Mouse (Mus musculus) monocyte, adult 5-6 weeks (primary cell): ENCODE data around the gene Tbc1d16. TPM values are rescaled to one million over a fixed set of nuclear protein-coding genes. Genes with fewer than 3 reads are reported as not detected.
"Not testable (repeated sequence)": the region's sequence is repeated elsewhere in the genome, so short reads cannot be mapped to it uniquely, and the experiment has no call there.

Experiments used
- ATAC-seq: fragments of 153-309, 156-312 bp; replicated peaks from 2 replicates; pipeline ENCODE4 v1.8.0; 2017; ENCODE audit warnings: mild to moderate bottlenecking; ENCODE audit not compliant: low TSS enrichment, insufficient number of reproducible peaks, severe bottlenecking, poor library complexity, low FRiP score
- total RNA-seq: library from RNA; stranded (forward); fragments of 200-1000, 200-491, 200-594 nt; gene quantifications from 3 replicates; pipeline ENCODE4 v1.2.3, GENCODE M21; 2017

Gene Tbc1d16
- total RNA-seq, 1 experiment from 2014 or later = 0.86 TPM

- ATAC-seq = no peak
Measured at GRCm38 (mm10) chr11:119108573-119109263, 119.6 kb downstream of the Tbc1d16 start.

DNA sequence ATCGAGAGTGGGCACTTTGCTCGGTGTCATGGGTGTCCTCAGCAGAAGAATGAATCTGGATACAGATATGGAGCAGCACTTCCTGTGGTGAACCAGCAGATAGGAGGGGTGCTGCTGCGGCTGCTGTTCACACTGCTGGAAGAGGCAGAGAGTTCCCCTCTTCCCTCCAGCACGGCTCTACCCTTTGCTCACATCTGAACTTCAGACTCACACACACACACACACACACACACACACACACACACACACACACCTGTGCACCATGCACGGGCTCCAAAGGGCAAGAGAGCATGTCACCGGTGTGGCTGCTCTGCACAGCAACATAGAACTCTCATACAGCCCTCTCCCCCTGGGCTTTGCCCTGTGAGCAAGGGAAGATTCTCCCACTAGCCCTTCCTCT is 122.0 kb downstream of the Tbc1d16 start:
- ATAC-seq = no peak

DNA sequence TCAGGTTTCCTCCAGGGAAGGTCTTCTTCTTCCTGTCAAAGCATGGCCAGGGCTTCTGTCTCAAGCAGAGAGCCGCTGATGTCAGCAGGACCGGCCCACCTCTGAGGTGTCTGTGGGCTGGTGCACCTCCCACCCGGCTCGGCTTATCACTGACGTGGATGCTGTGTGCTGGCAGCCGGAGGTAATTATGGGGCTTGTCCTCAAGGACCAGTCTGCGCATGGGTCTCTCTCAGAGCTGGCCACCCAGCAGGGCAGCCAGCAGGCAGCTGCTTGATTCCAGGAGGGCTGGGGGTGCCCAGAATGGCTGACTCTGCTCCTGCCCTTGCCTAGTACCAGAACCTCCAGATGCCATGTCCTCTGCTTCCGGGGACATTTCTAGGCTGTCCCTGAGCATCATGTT is 122.6 kb downstream of the Tbc1d16 start:
- ATAC-seq = no peak

GRCm38 (mm10) chr11:119105071-119105609 is 123.2 kb downstream of the Tbc1d16 start:
- no peak for ATAC-seq

DNA sequence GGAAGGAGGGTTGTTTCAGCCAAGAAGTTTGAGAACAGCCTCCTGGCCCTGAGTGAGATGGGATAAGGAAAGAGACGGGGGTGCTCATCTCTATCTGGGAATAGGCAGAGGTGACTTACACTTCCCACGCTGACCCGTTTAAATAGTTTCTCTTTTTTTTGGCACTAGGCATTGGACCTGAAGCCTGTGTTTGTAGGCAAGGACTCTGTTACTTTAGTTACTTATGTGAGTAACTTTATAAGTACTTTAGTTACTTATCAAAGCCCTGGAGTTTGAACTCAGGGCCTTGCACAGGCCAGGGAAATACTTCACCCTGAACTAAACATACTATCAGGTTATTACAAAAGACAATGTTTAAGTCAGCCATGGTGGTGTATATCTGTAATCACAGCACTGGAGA is 124.3 kb downstream of the Tbc1d16 start:
- ATAC-seq = no peak

GRCm38 (mm10) chr11:119100355-119100754 is 127.9 kb downstream of the Tbc1d16 start:
- ATAC-seq = not testable (repeated sequence)

- no peak for ATAC-seq
Measured at GRCm38 (mm10) chr11:119098202-119098601, 130.1 kb downstream of the Tbc1d16 start.

DNA sequence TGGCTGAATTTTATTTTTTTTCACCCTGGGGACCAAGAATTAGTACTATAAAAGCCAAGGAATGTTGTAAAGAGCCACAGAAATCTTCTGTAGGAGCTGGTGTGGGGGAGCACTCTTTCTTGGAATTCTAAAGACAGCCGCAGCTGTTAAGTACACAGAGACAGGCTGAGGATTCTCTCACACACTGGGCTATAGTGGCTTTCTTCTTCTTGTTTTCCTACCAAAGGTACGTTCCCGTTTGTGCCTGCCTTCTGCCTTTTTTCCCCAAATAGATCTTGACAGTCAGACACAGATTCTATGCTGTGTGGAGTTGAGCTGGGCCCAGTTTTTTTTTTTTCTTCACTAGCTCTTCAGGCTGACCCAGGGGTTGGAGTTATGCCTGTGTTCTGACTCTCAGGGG is 132.9 kb downstream of the Tbc1d16 start:
- ATAC-seq = no peak

GRCm38 (mm10) chr11:119093322-119093721 is 135.0 kb downstream of the Tbc1d16 start:
- ATAC-seq = no peak

Other genes starting within 250 kb of the Tbc1d16 start
- gene Enpp7, start 240.3 kb downstream of the Tbc1d16 start, total RNA-seq = not detected in 3 replicates
- 0.75 to 2.7 TPM (median 2.2 TPM) in 3 replicates for gene Cbx2, start 205.5 kb downstream of the Tbc1d16 start, total RNA-seq
- gene Cbx8, start 187.5 kb downstream of the Tbc1d16 start, total RNA-seq = 2.7 to 7.3 TPM (median 4.7 TPM) in 3 replicates
- 35.2 to 45.8 TPM (median 42.2 TPM) in 3 replicates for gene Cbx4, start 142.3 kb downstream of the Tbc1d16 start, total RNA-seq
- 0.96 to 2.3 TPM (median 1.8 TPM) in 3 replicates for gene Ccdc40, start 73 bp upstream of the Tbc1d16 start, total RNA-seq
- gene Gaa, start 39.4 kb upstream of the Tbc1d16 start, total RNA-seq = 8.7 to 20.4 TPM (median 12.8 TPM) in 3 replicates
- gene Eif4a3, start 71.6 kb upstream of the Tbc1d16 start, total RNA-seq = 130 to 164 TPM (median 159 TPM) in 3 replicates
- gene Card14, start 79.3 kb upstream of the Tbc1d16 start, total RNA-seq = 0.19 TPM in 1 of 3 replicates, not detected in the others
- gene Sgsh, start 127.0 kb upstream of the Tbc1d16 start, total RNA-seq = 15.0 to 19.4 TPM (median 17.0 TPM) in 3 replicates
- 8.4 to 16.4 TPM (median 13.5 TPM) in 3 replicates for gene Slc26a11, start 127.1 kb upstream of the Tbc1d16 start, total RNA-seq
- gene Rnf213, start 164.6 kb upstream of the Tbc1d16 start, total RNA-seq = 58.5 to 104 TPM (median 67.5 TPM) in 3 replicates